Mouse (Mus musculus) CH12.LX (cell line): ENCODE results near the gene Mical3. TPM values are rescaled to one million over a fixed set of nuclear protein-coding genes. Genes with fewer than 3 reads are reported as not detected.
A peak's percentile ranks its signal among the peaks of the same experiment; 100 is the strongest.

Experiments used
- DNase-seq: peaks from one replicate; pipeline ENCODE4 v3.0.0-alpha.2; 2013; ENCODE audit errors: extremely low read depth
- H3K27ac ChIP-seq: 2 replicates; pipeline ENCODE4 v1.5.1; 2012; ENCODE audit warnings: low read depth, mild to moderate bottlenecking, control low read depth, moderate library complexity; ENCODE audit not compliant: insufficient read depth
- H3K27me3 ChIP-seq: replicated peaks from 2 replicates; pipeline ENCODE3; 2012; ENCODE audit warnings: inconsistent platforms
- H3K36me3 ChIP-seq, 2 experiments: replicated peaks in 1 of 2; 2 replicates each; pipeline versions ENCODE3 to v1.6.1; 2012; ENCODE audit warnings: inconsistent platforms in 1 of 2, low read length in 1 of 2, mild to moderate bottlenecking in 1 of 2, mixed read lengths in 1 of 2, moderate library complexity in 1 of 2; ENCODE audit not compliant: control insufficient read depth in 1 of 2, insufficient read depth in 1 of 2
- H3K4me1 ChIP-seq, 2 experiments: 2 replicates each; pipeline ENCODE4 v1.6.1; 2012; ENCODE audit warnings: inconsistent platforms in 1 of 2, moderate library complexity in 1 of 2; ENCODE audit not compliant: insufficient read depth in 2 of 2, control insufficient read depth in 1 of 2
- H3K4me2 ChIP-seq: 2 replicates; pipeline ENCODE4 v1.6.1; 2012; ENCODE audit warnings: low read depth, mild to moderate bottlenecking, control low read depth; ENCODE audit not compliant: poor library complexity, insufficient read depth, severe bottlenecking
- H3K4me3 ChIP-seq, 3 experiments: fragments of 150-350 bp in 1 of 3; sonication (generic) in 1 of 3; replicated peaks in 1 of 3; 2 replicates each; pipeline versions ENCODE3 to v1.5.1; 2011 to 2012; ENCODE audit warnings: low read depth in 2 of 3, low read length in 2 of 3, mild to moderate bottlenecking in 2 of 3, moderate library complexity in 2 of 3, control low read depth in 1 of 3, improper control_type of control experiment in 1 of 3, inconsistent platforms in 1 of 3, mixed read lengths in 1 of 3; ENCODE audit not compliant: poor library complexity in 1 of 3
- H3K79me2 ChIP-seq: replicated peaks from 2 replicates; pipeline ENCODE4 v1.6.1; 2012; ENCODE audit warnings: mild to moderate bottlenecking, moderate library complexity; ENCODE audit not compliant: control insufficient read depth, poor library complexity, insufficient read depth, severe bottlenecking; ENCODE audit errors: extremely low read depth
- H3K9ac ChIP-seq: 2 replicates; pipeline ENCODE4 v1.6.1; 2012; ENCODE audit warnings: low read depth, mild to moderate bottlenecking, control low read depth, moderate library complexity; ENCODE audit not compliant: insufficient read depth
- H3K9me3 ChIP-seq: replicated peaks from 2 replicates; pipeline ENCODE3; 2012; ENCODE audit warnings: low read length, inconsistent platforms, mixed read lengths
- CHD1 ChIP-seq: IDR thresholded peaks from 2 replicates; pipeline ENCODE4 v1.6.1; 2012; ENCODE audit warnings: low read depth, low read length, improper control_type of control experiment, inconsistent platforms
- CTCF ChIP-seq, 2 experiments: IDR thresholded peaks in 1 of 2; conservative IDR thresholded peaks in 1 of 2; 2 replicates each; pipeline ENCODE4 v1.5.1; 2011 to 2012; ENCODE audit warnings: low read depth in 2 of 2, low read length in 2 of 2, improper control_type of control experiment in 1 of 2, inconsistent platforms in 1 of 2, mild to moderate bottlenecking in 1 of 2, moderate library complexity in 1 of 2
- EP300 ChIP-seq: IDR thresholded peaks from 2 replicates; pipeline ENCODE4 v1.6.1; 2011; ENCODE audit warnings: low read length, improper control_type of control experiment
- HCFC1 ChIP-seq: IDR thresholded peaks from 2 replicates; pipeline ENCODE4 v1.6.1; 2012; ENCODE audit warnings: low read depth, mild to moderate bottlenecking, inconsistent platforms, low read length, improper control_type of control experiment
- JUND ChIP-seq: conservative IDR thresholded peaks from 2 replicates; pipeline ENCODE4 v1.6.1; 2011; ENCODE audit warnings: low read depth, low read length, improper control_type of control experiment
- MAFK ChIP-seq: IDR thresholded peaks from 2 replicates; pipeline ENCODE4 v1.6.1; 2011; ENCODE audit warnings: low read length, improper control_type of control experiment; ENCODE audit not compliant: insufficient replicate concordance
- MYC ChIP-seq: IDR thresholded peaks from 2 replicates; pipeline ENCODE4 v1.6.1; 2011; ENCODE audit warnings: low read depth, mild to moderate bottlenecking, improper control_type of control experiment, low read length
- RCOR1 ChIP-seq: conservative IDR thresholded peaks from 2 replicates; pipeline ENCODE4 v1.6.1; 2012; ENCODE audit warnings: low read depth, mild to moderate bottlenecking, inconsistent platforms, low read length, improper control_type of control experiment
- SIN3A ChIP-seq: IDR thresholded peaks from 2 replicates; pipeline ENCODE4 v1.6.1; 2012; ENCODE audit warnings: low read length, improper control_type of control experiment, inconsistent platforms
- TBP ChIP-seq: conservative IDR thresholded peaks from 2 replicates; pipeline ENCODE4 v1.6.1; 2011; ENCODE audit warnings: low read depth, low read length, improper control_type of control experiment
- UBTF ChIP-seq: IDR thresholded peaks from 2 replicates; pipeline ENCODE4 v1.6.1; 2012; ENCODE audit warnings: low read depth, mild to moderate bottlenecking, inconsistent platforms, low read length, improper control_type of control experiment, moderate library complexity
- ZNF384 ChIP-seq: IDR thresholded peaks from 2 replicates; pipeline ENCODE4 v1.6.1; 2012; ENCODE audit warnings: low read depth, low read length, improper control_type of control experiment, inconsistent platforms
- dilution Hi-C: fragments of 300-500 bp; cut with MboI; formaldehyde crosslinking; loops from 2 replicates; pipeline ENCODE4 v1.14.3; 2020; ENCODE audit warnings: low sequenced_read_pairs; ENCODE audit not compliant: extremely low pct_unique_long_range_greater_than_20kb, extremely low pct_ligation_motif_present
- in situ Hi-C: fragments of 300-500 bp; cut with MboI; formaldehyde crosslinking; loops from 3 replicates; pipeline ENCODE4 v1.14.3; 2019; ENCODE audit warnings: low sequenced_read_pairs, low pct_ligation_motif_present, low pct_unique_long_range_greater_than_20kb, mixed read lengths
- polyA plus RNA-seq: library from polyadenylated mRNA; unstranded; fragments of >175 nt; gene quantifications from 2 replicates; pipeline ENCODE4 v1.2.1, GENCODE M21; 2012; ENCODE audit warnings: low read depth; ENCODE audit not compliant: insufficient read length
- total RNA-seq, 2 experiments: library from RNA; depleted of rRNA; stranded (reverse); fragments of 300-350 nt in 1 of 2; fragments of >200 nt in 1 of 2; gene quantifications; 2 replicates each; pipeline ENCODE4 v1.2.3; 2012 to 2014

Gene Mical3
- total and polyA plus RNA-seq, 3 experiments: 10.2 to 56.3 (median 26.8) TPM

DNA sequence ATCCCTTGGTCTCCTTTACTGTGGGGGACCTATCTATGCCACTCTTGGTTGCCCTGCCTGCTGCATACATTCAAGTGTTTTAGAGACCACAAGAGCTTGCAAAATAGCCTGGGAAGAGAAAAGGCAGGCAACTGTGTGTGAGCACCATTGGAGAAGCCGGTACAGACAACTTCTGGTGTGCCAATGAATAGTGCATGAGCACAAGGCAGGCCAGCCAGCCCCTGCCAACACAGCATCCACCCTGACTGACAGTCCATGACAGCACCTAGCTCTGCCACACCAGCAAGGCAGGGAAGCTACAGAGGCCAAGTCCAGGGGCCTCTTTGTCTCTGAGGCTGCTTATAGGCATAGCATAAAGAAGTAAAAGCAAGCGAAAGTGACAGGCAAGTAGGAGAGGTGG lies 28.7 kb downstream of the Mical3 start:
- H3K4me2 ChIP-seq: peak overlapping the region; percentile 42
- peaks cover 1 to 43% of the 10 kb centered on the region in 2 experiments for H3K36me3 ChIP-seq
- in situ Hi-C loops: loop anchor here (5.0 kb wide), 1 partner anchor 35 kb away; no protein-coding TSS in a partner anchor
- H3K9ac ChIP-seq: peak overlapping the region; percentile 57; the same call in 1 of the 2 replicates
- no peak for DNase-seq
- peak overlapping the region; percentile 79 for H3K27ac ChIP-seq
- peaks cover 60 to 96% of the 10 kb centered on the region in 2 experiments for H3K4me1 ChIP-seq
- peaks cover 2% of the 10 kb centered on the region for H3K9me3 ChIP-seq
- dilution Hi-C loops: no loop called here
- H3K27me3 ChIP-seq: no peaks in the 10 kb centered on the region
- H3K4me3 ChIP-seq: peak overlapping the region; percentile 20 to 55 (median 51)
- H3K79me2 ChIP-seq: peaks cover 37% of the 10 kb centered on the region
- TF ChIP-seq SIN3A: 0 out of 2 replicates have a peak, but pooled peaks have one; percentile 8
- TF ChIP-seq CTCF (conservative IDR thresholded peaks at IDR 0.05 in 1 of 2, IDR thresholded peaks at IDR 0.05 in 1 of 2; ENCODE audit: low read depth in 2 of 2, low read length in 2 of 2): no peak

DNA sequence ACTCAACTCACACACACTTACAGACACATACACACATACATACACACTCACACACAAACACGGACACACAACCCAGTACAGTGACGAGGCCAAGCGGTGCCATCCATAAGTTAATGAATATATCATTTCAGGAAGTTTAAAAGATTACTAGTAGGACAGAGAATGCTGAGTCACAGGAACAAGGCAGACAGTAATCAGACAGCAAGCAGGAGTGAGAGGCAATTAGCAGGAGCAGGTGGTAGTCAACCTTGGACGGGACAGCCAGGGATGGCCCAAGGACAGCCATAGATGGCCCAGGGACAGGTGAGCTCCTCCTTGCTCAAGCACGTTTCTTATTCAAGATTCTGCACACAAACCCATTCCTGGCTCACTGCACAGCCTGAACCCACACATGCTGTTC lies 29.6 kb downstream of the Mical3 start:
- Histone ChIP-seq H3K9ac (no peak overlapping the region), H3K27me3 (no peaks in the 10 kb centered on the region), H3K4me3 (peak overlapping the region in 1 of 3 experiments; percentile 55), H3K36me3 (peaks cover 0 to 45% of the 10 kb centered on the region in 2 experiments), H3K9me3 (no peaks in the 10 kb centered on the region), H3K27ac (peak overlapping the region; percentile 48), H3K79me2 (peaks cover 37% of the 10 kb centered on the region), H3K4me2 (no peak overlapping the region), H3K4me1 (peaks cover 61 to 96% of the 10 kb centered on the region in 2 experiments)
- TF ChIP-seq MAFK (no peak), TBP (no peak), MYC (no peak), UBTF (no peak), JUND (no peak), HCFC1 (no peak), RCOR1 (no peak), ZNF384 (no peak), SIN3A (no peak), EP300 (no peak)
- no peak for DNase-seq
- in situ Hi-C loops (loop anchor here (5.0 kb wide), 1 partner anchor 34 kb away; no protein-coding TSS in a partner anchor), dilution Hi-C loops (no loop called here)

DNA sequence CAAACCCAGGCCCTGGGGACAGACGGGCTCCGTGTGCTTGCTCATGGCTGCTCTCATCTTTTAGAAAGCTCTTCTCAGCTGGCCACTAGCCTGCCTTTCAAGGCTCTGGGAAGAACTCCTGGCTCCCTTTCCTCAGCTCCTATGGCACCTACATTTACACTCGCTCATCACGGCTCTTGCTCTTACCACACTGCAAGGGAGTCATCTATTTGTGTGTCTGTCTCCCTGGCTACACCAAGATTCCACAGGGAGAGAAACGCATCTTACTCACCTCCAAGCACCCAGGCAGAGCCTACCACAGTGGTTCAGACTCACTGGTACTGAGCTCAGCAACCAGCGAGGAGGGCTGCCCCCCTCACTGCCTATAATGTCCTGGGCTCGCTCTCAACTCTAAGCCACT lies 31.0 kb downstream of the Mical3 start:
- dilution Hi-C loops: no loop called here
- Histone ChIP-seq H3K4me1 (peaks cover 60 to 95% of the 10 kb centered on the region in 2 experiments), H3K4me2 (peak overlapping the region; percentile 48; the same call in 1 of the 2 replicates), H3K27me3 (no peaks in the 10 kb centered on the region), H3K9me3 (no peaks in the 10 kb centered on the region), H3K4me3 (peak overlapping the region in 1 of 3 experiments; percentile 29), H3K27ac (peak overlapping the region; percentile 76), H3K9ac (peak overlapping the region; percentile 16; the same call in 1 of the 2 replicates), H3K79me2 (peaks cover 35% of the 10 kb centered on the region), H3K36me3 (peaks cover 0 to 51% of the 10 kb centered on the region in 2 experiments)
- TF ChIP-seq JUND (no peak), CHD1 (0 out of 2 replicates have a peak, but pooled peaks have one; percentile 25)
- in situ Hi-C loops: loop anchor here (5.0 kb wide), 1 partner anchor 33 kb away; no protein-coding TSS in a partner anchor
- DNase-seq: no peak
